Mouse (Mus musculus) kidney, adult 2 months (tissue): ENCODE measurements around the gene Wnk1.
A peak's percentile ranks its signal among the peaks of the same experiment; 100 is the strongest.

Experiments used
- CTCF ChIP-seq: fragments of 200-500 bp; conservative IDR thresholded peaks from 2 replicates; pipeline ENCODE4 v1.5.1; 2011; ENCODE audit warnings: low read depth, mild to moderate bottlenecking, control low read depth, low read length, moderate library complexity, mixed read lengths; ENCODE audit not compliant: insufficient read depth, insufficient read length
- POLR2A ChIP-seq: fragments of 200-500 bp; IDR thresholded peaks from one replicate; pipeline ENCODE4 v1.6.1; 2011; ENCODE audit warnings: low read depth, low read length, control low read depth

DNA sequence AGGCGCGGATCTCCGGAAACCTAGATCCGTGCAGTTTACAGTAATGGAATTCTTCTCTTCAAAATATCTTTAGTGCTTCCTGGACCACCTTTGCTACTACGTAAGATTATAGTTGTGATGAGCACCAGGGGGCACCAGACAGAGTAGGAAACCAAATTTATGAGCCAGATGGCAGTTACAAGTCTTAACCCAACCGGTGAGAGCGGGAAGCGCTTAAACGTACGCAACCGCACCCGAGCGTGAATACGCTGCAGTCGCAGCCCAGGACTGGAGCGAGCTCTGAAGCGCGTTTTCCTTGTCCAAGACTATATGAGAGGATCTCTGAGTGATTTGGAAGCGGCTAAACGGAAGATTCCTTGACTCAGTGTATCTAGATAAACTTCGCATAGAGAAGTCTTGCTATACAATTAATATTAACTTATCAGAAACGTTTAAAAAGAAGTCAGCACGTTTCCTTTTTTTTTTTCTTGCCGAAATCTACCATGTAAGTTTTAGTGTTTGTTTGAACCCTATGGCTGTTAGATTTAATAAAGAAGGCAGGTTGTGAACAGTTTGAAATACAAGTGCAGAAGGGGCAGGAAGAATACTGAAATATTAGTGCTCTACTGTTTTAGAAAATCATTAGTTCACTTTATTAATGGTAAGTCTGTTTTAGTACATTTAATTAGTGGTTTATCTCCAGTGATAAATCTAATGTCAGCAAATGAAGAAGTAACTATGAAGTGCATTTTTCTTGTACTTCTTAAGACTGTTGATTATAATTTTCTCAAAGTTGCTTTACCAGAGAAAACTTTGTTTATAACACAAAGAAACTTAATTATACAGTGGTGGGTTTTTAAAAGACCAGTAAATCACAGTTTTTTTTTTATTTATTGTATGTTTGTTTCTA, 1.4 kb upstream of the Wnk1 start:
- TF ChIP-seq POLR2A (no peak), CTCF (peak; percentile 64)
